Mouse (Mus musculus) heart, adult 2 months (tissue): ENCODE data around the gene Iqsec1.

Source experiments
- CTCF ChIP-seq: fragments of 200-600 bp; IDR thresholded peaks from 2 replicates; pipeline ENCODE4 v1.8.1; 2022; ENCODE audit warnings: antibody characterized with exemption, mild to moderate bottlenecking, moderate library complexity
- EP300 ChIP-seq: fragments of 200-500 bp; IDR thresholded peaks from 2 replicates; pipeline ENCODE4 v1.6.1; 2011; ENCODE audit warnings: low read depth, low read length, control low read depth; ENCODE audit not compliant: insufficient read depth
- POLR2A ChIP-seq: fragments of 200-500 bp; IDR thresholded peaks from 2 replicates; pipeline ENCODE4 v1.6.1; 2011; ENCODE audit warnings: mild to moderate bottlenecking, low read depth, low read length, control low read depth; ENCODE audit not compliant: insufficient read depth

DNA sequence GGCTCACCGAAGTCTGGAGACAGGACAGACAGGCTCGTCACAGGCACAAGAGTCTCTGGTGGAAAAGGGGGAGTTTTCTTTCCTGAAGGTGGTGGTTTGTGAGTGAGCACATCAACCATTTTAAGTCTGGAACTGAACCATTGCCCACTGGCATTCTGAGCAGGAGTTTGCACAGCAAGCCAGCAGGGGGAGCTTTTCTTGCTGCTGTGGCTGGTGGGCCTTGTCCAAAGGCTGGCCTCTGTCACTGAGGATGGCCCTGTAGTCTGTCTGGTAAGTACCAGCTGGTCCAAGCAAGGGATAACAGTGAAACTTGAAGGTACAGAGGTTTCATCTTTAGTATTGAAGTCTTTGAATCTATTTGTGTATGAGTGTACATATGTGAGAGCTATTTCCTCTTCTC lies 334.7 kb downstream of the Iqsec1 start:
- no peak; the same call in 1 of the 2 replicates for TF ChIP-seq CTCF
- no peak for TF ChIP-seq POLR2A
- 0 out of 2 replicates have a peak, but pooled peaks have one; percentile 49 for TF ChIP-seq EP300
